Mouse (Mus musculus): ENCODE measurements at regions not wholly inside any gene's neighbourhood (a gene's known extent, or its start where the extent isn't known, plus 50 kb on each side); places are given as distances from the start of the nearest gene placed in this dataset.
A peak's percentile ranks its signal among the peaks of the same experiment; 100 is the strongest.

- peak in 1 of 2 experiments; percentile 5 for DNase-seq (ENCODE audit: low spot score in 2 of 2)
Observed at GRCm38 (mm10) chr3:56590071-56590470, 406.6 kb upstream of the Nbea start.

GRCm38 (mm10) chr3:56575422-56575821 is 391.9 kb upstream of the Nbea start:
- no peak for DNase-seq (ENCODE audit: low spot score in 2 of 2)

GRCm38 (mm10) chr3:56536178-56536577 is 352.7 kb upstream of the Nbea start:
- no peak for DNase-seq (ENCODE audit: low spot score in 2 of 2)

- no peak for DNase-seq (ENCODE audit: low spot score in 2 of 2)
Observed at GRCm38 (mm10) chr3:56504445-56504844, 320.9 kb upstream of the Nbea start.

- DNase-seq (ENCODE audit: low spot score in 2 of 2), result no peak
Observed at GRCm38 (mm10) chr3:56499301-56499700, 315.8 kb upstream of the Nbea start.

- DNase-seq (ENCODE audit: low spot score in 2 of 2), result no peak
Observed at GRCm38 (mm10) chr3:56493937-56494336, 310.4 kb upstream of the Nbea start.

GRCm38 (mm10) chr3:56489154-56489553 is 305.7 kb upstream of the Nbea start:
- no peak for DNase-seq (ENCODE audit: low spot score in 2 of 2)

- no peak for DNase-seq (ENCODE audit: low spot score in 2 of 2)
Observed at GRCm38 (mm10) chr3:56485550-56486400, 302.3 kb upstream of the Nbea start.

GRCm38 (mm10) chr3:56484096-56484495 is 300.6 kb upstream of the Nbea start:
- DNase-seq (ENCODE audit: low spot score in 2 of 2), result no peak

- no peak for DNase-seq (ENCODE audit: low spot score in 2 of 2)
Observed at GRCm38 (mm10) chr3:56483370-56483769, 299.9 kb upstream of the Nbea start.

GRCm38 (mm10) chr3:56479529-56479928 is 296.0 kb upstream of the Nbea start:
- DNase-seq (ENCODE audit: low spot score in 2 of 2), result no peak

- no peak for DNase-seq (ENCODE audit: low spot score in 2 of 2)
Observed at GRCm38 (mm10) chr3:56478544-56479140, 295.1 kb upstream of the Nbea start.

- peak in 1 of 2 experiments; percentile 14 for DNase-seq (ENCODE audit: low spot score in 2 of 2)
Observed at GRCm38 (mm10) chr3:56475529-56476527, 292.3 kb upstream of the Nbea start.

GRCm38 (mm10) chr3:56472651-56473050 is 289.1 kb upstream of the Nbea start:
- no peak for DNase-seq (ENCODE audit: low spot score in 2 of 2)

GRCm38 (mm10) chr3:56471823-56472222 is 288.3 kb upstream of the Nbea start:
- DNase-seq (ENCODE audit: low spot score in 2 of 2), result no peak

- no peak for DNase-seq (ENCODE audit: low spot score in 2 of 2)
Observed at GRCm38 (mm10) chr3:56471185-56471584, 287.7 kb upstream of the Nbea start.

GRCm38 (mm10) chr3:56457625-56458024 is 274.1 kb upstream of the Nbea start:
- no peak for DNase-seq (ENCODE audit: low spot score in 2 of 2)

- DNase-seq (ENCODE audit: low spot score in 2 of 2), result no peak
Observed at GRCm38 (mm10) chr3:56456317-56456716, 272.8 kb upstream of the Nbea start.

- DNase-seq (ENCODE audit: low spot score in 2 of 2), result no peak
Observed at GRCm38 (mm10) chr3:56438900-56439299, 255.4 kb upstream of the Nbea start.

GRCm38 (mm10) chr3:56438020-56438747 is 254.7 kb upstream of the Nbea start:
- no peak for DNase-seq (ENCODE audit: low spot score in 2 of 2)

GRCm38 (mm10) chr3:56437058-56437457 is 253.6 kb upstream of the Nbea start:
- peak in 1 of 2 experiments; percentile 16 for DNase-seq (ENCODE audit: low spot score in 2 of 2)
